9 mouse cellular contexts compared by ENCODE assay signal in genomic region chr5:24526190-24526888, GRCm38 (mm10). TPM values are rescaled to one million over a fixed set of nuclear protein-coding genes. Genes with fewer than 3 reads are reported as not detected.
A peak's percentile ranks its signal among the peaks of the same experiment; 100 is the strongest.
DNase-seq lines count a peak whose midpoint lies in the region; ATAC-seq lines count a peak whose summit lies in the region.
"Had no signal": no experiment of that assay in that cellular context is flagged by ENCODE, and none has a peak within 500 bp of the region (broad histone marks: within the 10 kb centered on the region; RNA-seq: fewer than 3 reads in every experiment).

No protein-coding gene starts in this region.

- H3K9ac ChIP-seq in heart, embryonic 15.5 days: peak overlapping the region; percentile 36; the same call in 1 of the 2 replicates
- peak overlapping the region; percentile 59 for H3K9ac ChIP-seq in hindbrain, embryonic 16.5 days (ENCODE audit: low read depth, low read length)
- peak overlapping the region; percentile 55 for H3K9ac ChIP-seq in midbrain, embryonic 16.5 days (ENCODE audit: low read depth, low read length)

- DNase-seq in heart, adult 8-10 months (ENCODE audit: low spot score): no peak
- peak; percentile 61 for DNase-seq in embryonic facial prominence, embryonic 10.5 days (ENCODE audit: low spot score)
- no peak for DNase-seq in layer of hippocampus, postnatal 14 days (ENCODE audit: low spot score in 2 of 2)
- DNase-seq in adrenal gland, adult 2 months: no peak
- DNase-seq: kidney, adult 8-10 months had no signal

- H3K36me3 ChIP-seq in heart, embryonic 15.5 days: no peaks in the 10 kb centered on the region
- no peaks in the 10 kb centered on the region for H3K36me3 ChIP-seq in embryonic facial prominence, embryonic 10.5 days (replicated peaks)
- no peaks in the 10 kb centered on the region for H3K36me3 ChIP-seq in hindbrain, embryonic 16.5 days (ENCODE audit: control insufficient read depth, insufficient read depth, low read length)
- H3K36me3 ChIP-seq in midbrain, embryonic 16.5 days (ENCODE audit: control insufficient read depth, insufficient read depth, low read length): no peaks in the 10 kb centered on the region

- ATAC-seq in heart, embryonic 15.5 days (replicated peaks; ENCODE audit: insufficient number of reproducible peaks, insufficient read depth, low FRiP score, low read depth): peak; percentile 39; the same call in 1 of the 2 replicates
- no peak for ATAC-seq in hindbrain, embryonic 16.5 days
- ATAC-seq in midbrain, embryonic 16.5 days: peak; percentile 37; the same call in 1 of the 2 replicates
- no peak for ATAC-seq in monocyte, adult 5-6 weeks (replicated peaks; ENCODE audit: insufficient number of reproducible peaks, low FRiP score, low TSS enrichment, poor library complexity, severe bottlenecking)

- no peaks in the 10 kb centered on the region for H3K9me3 ChIP-seq in heart, embryonic 15.5 days (replicated peaks)
- H3K9me3 ChIP-seq in embryonic facial prominence, embryonic 10.5 days: no peaks in the 10 kb centered on the region
- H3K9me3 ChIP-seq in hindbrain, embryonic 16.5 days (ENCODE audit: control insufficient read depth, low read length): no peaks in the 10 kb centered on the region
- no peaks in the 10 kb centered on the region for H3K9me3 ChIP-seq in midbrain, embryonic 16.5 days (replicated peaks; ENCODE audit: control insufficient read depth, low read length, poor library complexity, severe bottlenecking)

- peaks cover 97% of the 10 kb centered on the region for H3K27me3 ChIP-seq in heart, embryonic 15.5 days
- H3K27me3 ChIP-seq in embryonic facial prominence, embryonic 10.5 days (replicated peaks; ENCODE audit: low read depth, poor library complexity, severe bottlenecking): peaks cover 100% of the 10 kb centered on the region
- peaks cover 37% of the 10 kb centered on the region for H3K27me3 ChIP-seq in hindbrain, embryonic 16.5 days (replicated peaks; ENCODE audit: control insufficient read depth, insufficient read depth, low read length)
- peaks cover 52% of the 10 kb centered on the region for H3K27me3 ChIP-seq in midbrain, embryonic 16.5 days (ENCODE audit: control insufficient read depth, insufficient read depth, low read depth, low read length)

- no peak overlapping the region for H3K27ac ChIP-seq in heart, embryonic 15.5 days
- H3K27ac ChIP-seq in embryonic facial prominence, embryonic 10.5 days (replicated peaks): peak overlapping the region; percentile 63
- H3K27ac ChIP-seq in hindbrain, embryonic 16.5 days (ENCODE audit: low read depth, low read length): no peak overlapping the region
- no peak overlapping the region for H3K27ac ChIP-seq in midbrain, embryonic 16.5 days (ENCODE audit: low read length)

- peaks cover 14% of the 10 kb centered on the region for H3K4me1 ChIP-seq in heart, embryonic 15.5 days (replicated peaks)
- H3K4me1 ChIP-seq in embryonic facial prominence, embryonic 10.5 days: peaks cover 47% of the 10 kb centered on the region
- H3K4me1 ChIP-seq in hindbrain, embryonic 16.5 days (ENCODE audit: control insufficient read depth, insufficient read depth, low read depth, low read length): peaks cover 13% of the 10 kb centered on the region
- H3K4me1 ChIP-seq in midbrain, embryonic 16.5 days (ENCODE audit: control insufficient read depth, insufficient read depth, low read length): peaks cover 10% of the 10 kb centered on the region

- under 1% methylated on average over 75 of the region's 109 CpGs for WGBS in heart, embryonic 15.5 days
- 2% methylated on average over 106 of the region's 109 CpGs for WGBS in embryonic facial prominence, embryonic 10.5 days
- under 1% methylated on average over 63 of the region's 109 CpGs for WGBS in hindbrain, embryonic 16.5 days
- under 1% methylated on average over 56 of the region's 109 CpGs for WGBS in midbrain, embryonic 16.5 days

- H3K4me2 ChIP-seq in heart, embryonic 15.5 days: peak overlapping the region; percentile 87
- H3K4me2 ChIP-seq in hindbrain, embryonic 16.5 days (ENCODE audit: low read length): peak overlapping the region; percentile 97
- peak overlapping the region; percentile 89 for H3K4me2 ChIP-seq in midbrain, embryonic 16.5 days (ENCODE audit: low read length)

- peak overlapping the region; percentile 50 for H3K4me3 ChIP-seq in heart, embryonic 15.5 days
- peak overlapping the region; percentile 58 for H3K4me3 ChIP-seq in embryonic facial prominence, embryonic 10.5 days
- H3K4me3 ChIP-seq in hindbrain, embryonic 16.5 days (ENCODE audit: low read length): peak overlapping the region; percentile 57
- H3K4me3 ChIP-seq in midbrain, embryonic 16.5 days (ENCODE audit: low read depth, low read length): peak overlapping the region; percentile 43

RNA-seq across cellular contexts. Expression of gene Gbx1, which starts 0.7 kb away (rescaled TPM):
- not detected in 2 replicates for polyA plus RNA-seq in heart, embryonic 15.5 days (2015; fragmentation: Nextera tagmentation; extraction: Ambion mirVana)
- not detected for total RNA-seq in heart, adult 8-10 months (2022)
- polyA plus RNA-seq in embryonic facial prominence, embryonic 10.5 days (2016; fragmentation: Nextera tagmentation; extraction: Ambion mirVana): 0.34 and 0.99 TPM in 2 replicates
- polyA plus RNA-seq in hindbrain, embryonic 16.5 days (2015; fragmentation: Nextera tagmentation; extraction: Ambion mirVana): 2.3 and 3.0 TPM in 2 replicates
- 0.20 and 0.21 TPM in 2 replicates for polyA plus RNA-seq in midbrain, embryonic 16.5 days (2015; fragmentation: Nextera tagmentation; extraction: Ambion mirVana)
- not detected for total RNA-seq in layer of hippocampus, postnatal 14 days (2021)
- not detected for total RNA-seq in adrenal gland, adult 2 months (2021)
- not detected in 2 replicates for polyA plus RNA-seq in adrenal gland, adult 2 months (2012; rRNA removed)
- total RNA-seq in monocyte, adult 5-6 weeks (2017): not detected in 3 replicates

RNA-seq across cellular contexts. Expression of gene Asb10, which starts 14.4 kb away (rescaled TPM):
- polyA plus RNA-seq in heart, embryonic 15.5 days (2015; fragmentation: Nextera tagmentation; extraction: Ambion mirVana): 7.0 and 7.4 TPM in 2 replicates
- total RNA-seq in heart, adult 8-10 months (2022): 100 to 1,000 TPM in 2 of 4 experiments, 10 to 100 TPM in 2; 97.3 to 112 (median 103) TPM
- 0.29 TPM in 1 of 2 replicates, not detected in the other for polyA plus RNA-seq in embryonic facial prominence, embryonic 10.5 days (2016; fragmentation: Nextera tagmentation; extraction: Ambion mirVana)
- polyA plus RNA-seq in hindbrain, embryonic 16.5 days (2015; fragmentation: Nextera tagmentation; extraction: Ambion mirVana): 0.18 and 0.21 TPM in 2 replicates
- 0.15 TPM in 1 of 2 replicates, not detected in the other for polyA plus RNA-seq in midbrain, embryonic 16.5 days (2015; fragmentation: Nextera tagmentation; extraction: Ambion mirVana)
- under 1 TPM; 0.28 to 0.33 TPM for total RNA-seq in layer of hippocampus, postnatal 14 days (2021)
- total RNA-seq in adrenal gland, adult 2 months (2021): not detected
- polyA plus RNA-seq in adrenal gland, adult 2 months (2012; rRNA removed): 0.30 and 0.76 TPM in 2 replicates
- total RNA-seq in monocyte, adult 5-6 weeks (2017): not detected in 3 replicates

RNA-seq across cellular contexts. Expression of gene 4931409K22Rik, which starts 30.3 kb away (rescaled TPM):
- polyA plus RNA-seq in heart, embryonic 15.5 days (2015; fragmentation: Nextera tagmentation; extraction: Ambion mirVana): 0.09 TPM in 1 of 2 replicates, not detected in the other
- total RNA-seq in heart, adult 8-10 months (2022): not detected
- polyA plus RNA-seq in embryonic facial prominence, embryonic 10.5 days (2016; fragmentation: Nextera tagmentation; extraction: Ambion mirVana): 0.07 and 0.08 TPM in 2 replicates
- polyA plus RNA-seq in hindbrain, embryonic 16.5 days (2015; fragmentation: Nextera tagmentation; extraction: Ambion mirVana): 0.13 and 0.15 TPM in 2 replicates
- 0.08 TPM in 1 of 2 replicates, not detected in the other for polyA plus RNA-seq in midbrain, embryonic 16.5 days (2015; fragmentation: Nextera tagmentation; extraction: Ambion mirVana)
- total RNA-seq in layer of hippocampus, postnatal 14 days (2021): not detected
- total RNA-seq in adrenal gland, adult 2 months (2021): not detected
- polyA plus RNA-seq in adrenal gland, adult 2 months (2012; rRNA removed): not detected in 2 replicates
- not detected in 3 replicates for total RNA-seq in monocyte, adult 5-6 weeks (2017)

RNA-seq across cellular contexts. Expression of gene Abcf2, which starts 50.9 kb away (rescaled TPM):
- 55.7 and 71.7 TPM in 2 replicates for polyA plus RNA-seq in heart, embryonic 15.5 days (2015; fragmentation: Nextera tagmentation; extraction: Ambion mirVana)
- total RNA-seq in heart, adult 8-10 months (2022): 10 to 100 TPM; 53.6 to 60.6 (median 56.2) TPM
- polyA plus RNA-seq in embryonic facial prominence, embryonic 10.5 days (2016; fragmentation: Nextera tagmentation; extraction: Ambion mirVana): 181 and 183 TPM in 2 replicates
- polyA plus RNA-seq in hindbrain, embryonic 16.5 days (2015; fragmentation: Nextera tagmentation; extraction: Ambion mirVana): 80.9 and 84.8 TPM in 2 replicates
- polyA plus RNA-seq in midbrain, embryonic 16.5 days (2015; fragmentation: Nextera tagmentation; extraction: Ambion mirVana): 78.0 and 85.0 TPM in 2 replicates
- total RNA-seq in layer of hippocampus, postnatal 14 days (2021): 10 to 100 TPM; 59.9 to 61.5 TPM
- total RNA-seq in adrenal gland, adult 2 months (2021): 10 to 100 TPM; 72.0 TPM
- 66.9 and 82.4 TPM in 2 replicates for polyA plus RNA-seq in adrenal gland, adult 2 months (2012; rRNA removed)
- total RNA-seq in monocyte, adult 5-6 weeks (2017): 33.8 to 45.3 TPM (median 42.1 TPM) in 3 replicates

Comparison
In these comparisons a context has a peak if more than half of its experiments do, and no peak if none do; other contexts are left out.
1. ATAC-seq: peak in heart, embryonic 15.5 days (single experiment) and midbrain, embryonic 16.5 days (single experiment); none in hindbrain, embryonic 16.5 days (single experiment) and monocyte, adult 5-6 weeks (single experiment).
2. Peak in every context shown above with its lines, with median percentiles within 50 percentile points of each other: H3K4me2 ChIP-seq, H3K4me3 ChIP-seq and H3K9ac ChIP-seq.